Mouse (Mus musculus) lung, embryonic 15.5 days (tissue): ENCODE measurements around the gene Dennd1a. TPM values are rescaled to one million over a fixed set of nuclear protein-coding genes. Genes with fewer than 3 reads are reported as not detected.
A peak's percentile ranks its signal among the peaks of the same experiment; 100 is the strongest.

Source experiments
- ATAC-seq: fragments of 200-750 bp; cut with Nextera tagmentation; 2 replicates; pipeline ENCODE4 v1.8.0; 2017; ENCODE audit warnings: moderate number of reproducible peaks, borderline replicate concordance; ENCODE audit not compliant: low FRiP score, low TSS enrichment; ENCODE audit errors: extremely low read depth
- H3K27ac ChIP-seq: fragments of 300-500 bp; sonication (generic); 2 replicates; pipeline ENCODE4 v1.5.1; 2015; ENCODE audit warnings: moderate library complexity, mild to moderate bottlenecking, inconsistent platforms
- H3K27me3 ChIP-seq: fragments of 300-500 bp; sonication (generic); 2 replicates; pipeline ENCODE4 v1.6.1; 2015; ENCODE audit warnings: inconsistent platforms
- H3K36me3 ChIP-seq: fragments of 300-500 bp; sonication (generic); 2 replicates; pipeline ENCODE4 v1.6.1; 2015; ENCODE audit warnings: inconsistent platforms
- H3K4me1 ChIP-seq: fragments of 300-500 bp; sonication (generic); 2 replicates; pipeline ENCODE4 v1.6.1; 2015; ENCODE audit warnings: inconsistent platforms
- H3K4me2 ChIP-seq: fragments of 300-500 bp; sonication (generic); 2 replicates; pipeline ENCODE4 v1.6.1; 2015; ENCODE audit warnings: inconsistent platforms, mild to moderate bottlenecking, moderate library complexity
- H3K4me3 ChIP-seq: fragments of 300-500 bp; sonication (generic); 2 replicates; pipeline ENCODE4 v1.5.1; 2015; ENCODE audit warnings: mild to moderate bottlenecking, inconsistent platforms
- H3K9ac ChIP-seq: fragments of 300-500 bp; sonication (generic); 2 replicates; pipeline ENCODE4 v1.6.1; 2015; ENCODE audit warnings: inconsistent platforms
- H3K9me3 ChIP-seq: fragments of 300-500 bp; sonication (generic); 2 replicates; pipeline ENCODE4 v1.6.1; 2016; ENCODE audit warnings: inconsistent platforms
- WGBS: fragments of 180-500 bp; shearing (Covaris S2); methylation state at CpG from one replicate; pipeline ENCODE4 v1.1.7; 2015; 5-methylcytosine and 5-hydroxymethylcytosine counted together
- polyA plus RNA-seq: library from polyadenylated mRNA; unstranded; fragments of >200 nt; fragmentation: Nextera tagmentation; extraction: Ambion mirVana; gene quantifications from 2 replicates; pipeline ENCODE4 v1.2.1, GENCODE M21; 2015

The Dennd1a gene
- polyA plus RNA-seq, 1 experiment from 2014 or later, result 12.0 TPM

GRCm38 (mm10) chr2:37842719-37843118 lies 444.5 kb downstream of the Dennd1a start:
- Histone ChIP-seq H3K9me3 (no peaks in the 10 kb centered on the region), H3K4me2 (no peak overlapping the region), H3K36me3 (no peaks in the 10 kb centered on the region), H3K4me3 (no peak overlapping the region), H3K9ac (no peak overlapping the region), H3K4me1 (peaks cover 12% of the 10 kb centered on the region), H3K27me3 (no peaks in the 10 kb centered on the region), H3K27ac (no peak overlapping the region)
- WGBS, result 32% methylated on average over 4 of the region's 4 CpGs
- ATAC-seq, result peak; percentile 27; the same call in 1 of the 2 replicates

DNA sequence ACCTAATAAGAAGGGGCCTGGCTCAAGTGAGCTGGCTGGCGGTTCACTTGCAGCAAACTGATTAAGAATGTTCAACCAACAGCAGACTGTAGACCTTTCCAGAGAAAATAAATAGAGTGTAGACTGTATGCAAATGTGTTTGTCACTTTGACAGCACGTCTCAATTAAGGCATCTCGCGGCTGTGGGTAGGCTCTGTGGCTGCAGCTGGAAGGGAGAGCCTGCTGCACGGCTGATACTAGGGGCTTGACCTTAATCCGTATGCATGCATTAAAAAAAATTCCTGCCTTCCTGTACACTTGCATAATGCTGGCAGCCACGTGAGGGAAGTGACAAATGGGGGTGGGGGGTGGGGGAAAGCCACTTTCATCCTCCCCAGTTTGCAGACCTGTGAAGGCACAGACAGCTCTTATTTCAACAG lies 445.0 kb downstream of the Dennd1a start:
- H3K9ac ChIP-seq, result no peak overlapping the region
- 11% methylated on average over 7 of the region's 7 CpGs for WGBS

GRCm38 (mm10) chr2:37839922-37840321 lies 447.3 kb downstream of the Dennd1a start:
- no peak overlapping the region for H3K27ac ChIP-seq
- no peaks in the 10 kb centered on the region for H3K36me3 ChIP-seq
- H3K27me3 ChIP-seq, result no peaks in the 10 kb centered on the region
- H3K4me2 ChIP-seq, result no peak overlapping the region
- no peaks in the 10 kb centered on the region for H3K9me3 ChIP-seq
- H3K4me3 ChIP-seq, result no peak overlapping the region
- no peak for ATAC-seq
- peaks cover 12% of the 10 kb centered on the region for H3K4me1 ChIP-seq
- no peak overlapping the region for H3K9ac ChIP-seq

More for the DNA sequence above, 445.0 kb downstream of the Dennd1a start:
- Histone ChIP-seq H3K9me3 (no peaks in the 10 kb centered on the region), H3K4me2 (no peak overlapping the region), H3K27me3 (no peaks in the 10 kb centered on the region), H3K27ac (no peak overlapping the region), H3K4me3 (no peak overlapping the region), H3K4me1 (peaks cover 12% of the 10 kb centered on the region), H3K36me3 (no peaks in the 10 kb centered on the region)
- ATAC-seq, result peak; percentile 27; the same call in 1 of the 2 replicates

DNA sequence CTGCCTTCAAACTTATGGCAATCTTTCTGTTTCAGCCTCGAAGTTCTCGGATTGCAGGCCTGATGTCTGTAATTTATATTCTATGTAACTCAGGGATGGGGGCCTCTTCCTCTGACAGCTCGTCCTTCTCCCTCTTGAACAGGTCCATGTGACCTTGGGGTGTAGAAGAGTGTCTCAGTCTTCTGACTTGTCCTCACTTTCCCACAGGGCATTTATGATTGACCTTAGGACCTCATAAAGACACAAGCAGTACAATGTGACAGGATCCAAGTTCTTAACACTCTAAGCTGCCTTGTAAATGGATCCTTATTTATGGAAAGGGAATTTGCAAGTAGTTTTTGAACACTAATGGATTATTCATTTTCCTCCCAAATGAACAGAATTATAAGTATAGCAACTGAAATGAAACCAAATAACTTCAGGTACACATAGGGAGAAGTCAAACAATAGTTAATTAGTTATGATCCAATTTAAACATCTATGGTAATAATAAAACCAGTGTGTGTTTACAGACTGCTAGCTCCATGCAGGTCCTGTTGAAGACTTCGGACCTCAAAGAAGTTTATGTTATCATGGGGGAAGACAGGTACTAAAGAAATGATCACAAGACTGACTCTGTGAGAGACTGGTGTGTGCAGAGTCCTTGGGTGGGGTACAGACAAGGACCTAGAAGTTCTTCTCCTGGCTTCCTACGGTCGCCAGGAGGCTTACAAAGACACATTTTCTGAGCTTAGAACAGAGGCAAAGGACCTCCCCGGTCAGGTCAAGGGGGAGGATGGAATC lies 448.8 kb downstream of the Dennd1a start:
- no peak for ATAC-seq

GRCm38 (mm10) chr2:37837542-37837941 lies 449.6 kb downstream of the Dennd1a start:
- WGBS, result 92% methylated on average over 3 of the region's 3 CpGs
- H3K9ac ChIP-seq, result no peak overlapping the region
- ATAC-seq, result no peak
- no peaks in the 10 kb centered on the region for H3K36me3 ChIP-seq
- no peaks in the 10 kb centered on the region for H3K9me3 ChIP-seq
- no peak overlapping the region for H3K27ac ChIP-seq
- H3K27me3 ChIP-seq, result no peaks in the 10 kb centered on the region
- peaks cover 6% of the 10 kb centered on the region for H3K4me1 ChIP-seq
- H3K4me3 ChIP-seq, result no peak overlapping the region
- H3K4me2 ChIP-seq, result no peak overlapping the region

More for the DNA sequence above, 448.8 kb downstream of the Dennd1a start:
- Histone ChIP-seq H3K27ac (no peak overlapping the region), H3K27me3 (no peaks in the 10 kb centered on the region), H3K4me2 (no peak overlapping the region), H3K9me3 (no peaks in the 10 kb centered on the region), H3K4me1 (peaks cover 12% of the 10 kb centered on the region), H3K4me3 (no peak overlapping the region), H3K9ac (no peak overlapping the region), H3K36me3 (no peaks in the 10 kb centered on the region)
- WGBS, result 77% methylated on average over 7 of the region's 7 CpGs

- no peak overlapping the region for H3K4me2 ChIP-seq
Observed at GRCm38 (mm10) chr2:37836926-37837325, 450.3 kb downstream of the Dennd1a start.

GRCm38 (mm10) chr2:37832253-37832652 lies 454.9 kb downstream of the Dennd1a start:
- H3K4me1 ChIP-seq, result no peaks in the 10 kb centered on the region
- no peak overlapping the region for H3K9ac ChIP-seq
- H3K27me3 ChIP-seq, result no peaks in the 10 kb centered on the region
- ATAC-seq, result no peak
- H3K36me3 ChIP-seq, result no peaks in the 10 kb centered on the region
- WGBS, result 54% methylated on average over 10 of the region's 10 CpGs
- H3K4me2 ChIP-seq, result no peak overlapping the region
- H3K27ac ChIP-seq, result no peak overlapping the region
- no peak overlapping the region for H3K4me3 ChIP-seq
- H3K9me3 ChIP-seq, result no peaks in the 10 kb centered on the region

More at GRCm38 (mm10) chr2:37836926-37837325, 450.3 kb downstream of the Dennd1a start:
- no peak overlapping the region for H3K4me3 ChIP-seq
- no peaks in the 10 kb centered on the region for H3K4me1 ChIP-seq
- no peaks in the 10 kb centered on the region for H3K36me3 ChIP-seq
- ATAC-seq, result no peak
- WGBS, result 85% methylated on average over 3 of the region's 3 CpGs
- no peak overlapping the region for H3K9ac ChIP-seq
- no peak overlapping the region for H3K27ac ChIP-seq
- no peaks in the 10 kb centered on the region for H3K9me3 ChIP-seq
- H3K27me3 ChIP-seq, result no peaks in the 10 kb centered on the region

DNA sequence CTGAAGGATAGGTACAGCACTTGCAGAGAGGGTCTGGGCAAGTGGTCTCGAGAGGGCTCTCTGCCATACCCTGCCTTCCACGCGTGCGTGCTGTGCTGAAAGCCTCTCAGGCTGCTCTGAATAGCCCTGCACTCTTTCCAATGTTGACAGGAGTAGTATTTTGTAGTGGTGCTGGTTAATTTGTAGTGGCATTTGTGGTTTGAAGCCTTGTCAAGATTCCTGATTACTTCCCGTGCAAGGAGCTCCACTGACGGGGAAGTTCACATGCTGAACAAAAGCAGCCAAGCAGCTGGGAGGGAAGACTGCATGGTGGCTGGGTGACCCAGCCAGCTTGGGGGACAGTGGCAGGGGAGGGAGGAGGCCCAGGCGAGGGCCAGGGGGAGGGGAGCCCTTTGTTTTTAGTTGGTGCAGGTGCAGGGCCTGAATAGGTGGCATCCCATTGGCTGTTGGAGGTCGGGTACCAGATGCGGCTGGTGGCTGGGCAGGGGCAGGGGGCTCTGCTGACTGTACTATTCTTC lies 457.4 kb downstream of the Dennd1a start:
- no peaks in the 10 kb centered on the region for H3K9me3 ChIP-seq
- no peak for ATAC-seq
- H3K4me1 ChIP-seq, result no peaks in the 10 kb centered on the region
- H3K4me3 ChIP-seq, result no peak overlapping the region
- no peak overlapping the region for H3K9ac ChIP-seq
- no peaks in the 10 kb centered on the region for H3K27me3 ChIP-seq
- H3K4me2 ChIP-seq, result no peak overlapping the region
- 50% methylated on average over 9 of the region's 9 CpGs for WGBS
- H3K27ac ChIP-seq, result no peak overlapping the region
- H3K36me3 ChIP-seq, result no peaks in the 10 kb centered on the region

GRCm38 (mm10) chr2:37823826-37824225 lies 463.4 kb downstream of the Dennd1a start:
- Histone ChIP-seq H3K27ac (no peak overlapping the region), H3K27me3 (no peaks in the 10 kb centered on the region), H3K4me1 (no peaks in the 10 kb centered on the region), H3K4me3 (no peak overlapping the region), H3K9me3 (no peaks in the 10 kb centered on the region), H3K4me2 (no peak overlapping the region), H3K36me3 (no peaks in the 10 kb centered on the region), H3K9ac (no peak overlapping the region)
- ATAC-seq, result no peak
- 70% methylated on average over 2 of the region's 2 CpGs for WGBS

DNA sequence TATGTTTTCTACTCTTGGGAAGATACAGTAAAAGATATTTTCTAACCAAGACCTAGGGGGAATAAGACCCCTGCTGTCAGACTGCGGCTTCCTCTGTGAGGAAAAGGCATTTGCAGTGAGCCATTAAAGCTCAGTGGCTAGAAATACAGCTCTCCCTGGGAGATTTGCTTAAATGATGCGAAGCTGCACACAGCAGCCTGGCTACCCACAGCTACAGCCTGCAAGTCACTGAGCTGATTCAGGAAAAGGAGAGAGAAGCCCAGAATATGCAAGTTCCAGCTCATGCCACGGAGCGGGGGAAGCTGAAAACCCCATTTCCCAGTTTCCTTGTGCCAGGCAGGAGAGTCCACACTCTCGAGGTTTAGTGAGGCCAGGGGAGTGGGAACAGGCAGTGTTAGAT lies 465.1 kb downstream of the Dennd1a start:
- Histone ChIP-seq H3K27ac (no peak overlapping the region), H3K36me3 (no peaks in the 10 kb centered on the region), H3K4me2 (no peak overlapping the region), H3K27me3 (no peaks in the 10 kb centered on the region), H3K9me3 (no peaks in the 10 kb centered on the region), H3K9ac (no peak overlapping the region), H3K4me1 (no peaks in the 10 kb centered on the region), H3K4me3 (no peak overlapping the region)
- ATAC-seq, result no peak
- WGBS, result 74% methylated on average over 5 of the region's 5 CpGs

- no peak overlapping the region for H3K4me2 ChIP-seq
- H3K9ac ChIP-seq, result no peak overlapping the region
- H3K4me3 ChIP-seq, result no peak overlapping the region
- H3K36me3 ChIP-seq, result no peaks in the 10 kb centered on the region
- H3K9me3 ChIP-seq, result no peaks in the 10 kb centered on the region
- whole genome bisulfite sequencing, result 40% methylated on average over 4 of the region's 4 CpGs
- ATAC-seq, result no peak
- H3K27me3 ChIP-seq, result no peaks in the 10 kb centered on the region
- H3K27ac ChIP-seq, result no peak overlapping the region
- no peaks in the 10 kb centered on the region for H3K4me1 ChIP-seq
Observed at GRCm38 (mm10) chr2:37819526-37820152, 467.6 kb downstream of the Dennd1a start.
